Mouse (Mus musculus) ovary, postnatal 10 days (tissue): ENCODE measurements around the gene Ist1.

Source experiments
- DNase-seq: peaks from one replicate; pipeline ENCODE4 v3.0.0; 2022; ENCODE audit warnings: low spot score

Gene Ist1

DNA sequence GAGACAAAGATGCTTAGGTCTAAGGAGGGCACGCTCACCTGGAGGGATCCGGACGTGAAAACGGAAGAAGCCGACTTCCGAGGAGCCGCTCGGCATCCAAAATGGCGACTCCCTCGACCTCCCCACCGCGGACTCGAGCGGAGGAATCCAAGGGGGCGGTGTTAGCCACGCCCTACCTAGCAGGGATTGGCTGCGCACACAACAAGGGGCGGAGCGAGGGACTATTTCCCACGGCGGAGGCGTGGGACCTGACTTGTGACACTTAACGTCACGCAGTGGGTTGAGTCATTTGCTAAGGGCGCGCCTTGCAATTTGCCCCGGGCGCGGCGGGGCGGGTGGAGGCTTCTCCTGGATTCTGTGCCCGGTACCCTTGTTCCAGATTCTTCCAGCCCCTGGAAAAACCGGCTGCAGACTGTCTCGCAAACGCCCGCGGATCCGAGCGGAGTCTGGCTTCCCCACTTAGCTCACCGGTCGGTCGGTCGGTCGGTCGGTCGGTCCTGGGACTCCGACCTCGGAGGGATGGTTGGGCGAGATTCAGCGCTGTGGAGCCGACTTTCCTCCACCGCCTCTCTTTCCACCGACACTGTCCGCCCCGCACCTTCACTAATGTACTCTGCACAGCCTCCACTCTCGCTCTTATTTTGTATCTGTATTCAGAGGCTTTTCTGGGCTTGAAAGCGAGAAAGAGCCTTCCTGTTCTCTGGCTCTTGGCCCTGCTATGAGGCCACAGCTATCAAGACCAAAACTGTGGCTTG lies at the start of gene Ist1:
Gene Ist1, minus strand, starts transcription at position 115 of the 755 bp plus-strand sequence.
- DNase-seq, result peak; percentile 93

DNA sequence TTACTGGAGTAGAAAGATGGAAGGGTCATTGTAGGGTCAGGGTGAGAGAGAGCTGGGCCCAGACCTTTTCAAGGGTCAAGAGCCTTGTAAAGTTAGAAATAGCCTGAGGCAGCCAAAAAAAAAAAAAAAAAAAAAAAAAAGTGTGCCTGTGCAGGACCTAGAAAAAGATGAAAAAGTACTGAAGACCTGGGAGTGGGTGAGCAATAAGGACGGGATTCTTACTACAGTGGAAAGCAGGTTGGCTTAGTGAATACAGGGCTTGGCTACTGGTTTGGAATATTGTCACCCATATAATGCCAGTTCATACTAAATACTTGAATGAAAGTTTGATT lies 45.0 kb upstream of the Ist1 start:
- no peak for DNase-seq

DNA sequence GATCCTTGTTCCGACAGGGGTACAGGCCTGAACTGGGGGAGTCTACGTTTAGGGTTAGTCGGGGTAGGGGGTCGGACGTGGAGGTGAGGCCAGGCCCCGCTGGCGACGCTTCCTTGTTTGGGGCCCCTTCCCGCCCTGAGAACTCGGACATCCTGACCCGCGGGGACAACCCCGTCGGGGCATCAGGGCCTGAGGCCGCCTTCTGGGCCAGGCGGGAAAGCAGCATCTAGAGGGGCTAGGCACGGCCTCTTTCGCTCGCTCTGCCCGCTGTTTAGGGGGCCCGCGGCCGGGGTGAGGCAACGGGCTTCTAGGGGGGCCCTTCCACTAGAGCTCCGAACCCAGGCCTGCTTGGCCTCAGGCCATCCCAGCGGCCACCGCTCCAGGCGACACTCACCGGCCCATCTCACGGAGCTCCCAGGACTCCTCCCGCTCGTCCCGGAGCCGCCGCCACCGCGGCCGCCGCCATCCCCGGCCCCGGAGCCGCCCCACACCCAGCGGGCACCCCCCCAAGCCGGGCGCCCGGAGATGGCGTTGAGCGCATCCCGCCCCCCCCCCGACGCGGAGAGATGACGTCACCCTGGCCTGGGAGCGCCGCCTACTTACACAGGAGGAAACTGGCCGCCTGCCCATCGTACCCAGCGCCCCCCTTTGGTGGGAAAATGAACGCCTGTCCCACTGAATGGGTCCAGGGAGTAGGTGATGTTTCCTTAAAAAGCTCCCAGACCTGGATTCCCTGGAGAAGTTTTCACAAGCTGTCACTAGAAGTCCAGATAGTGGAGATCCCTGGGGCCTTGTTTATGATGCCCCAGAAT lies 44.4 kb upstream of the Ist1 start, which contains the start of gene Atxn1l:
Gene Atxn1l, minus strand, starts transcription at position 503 of the 812 bp plus-strand sequence.
- peak; percentile 84 for DNase-seq

DNA sequence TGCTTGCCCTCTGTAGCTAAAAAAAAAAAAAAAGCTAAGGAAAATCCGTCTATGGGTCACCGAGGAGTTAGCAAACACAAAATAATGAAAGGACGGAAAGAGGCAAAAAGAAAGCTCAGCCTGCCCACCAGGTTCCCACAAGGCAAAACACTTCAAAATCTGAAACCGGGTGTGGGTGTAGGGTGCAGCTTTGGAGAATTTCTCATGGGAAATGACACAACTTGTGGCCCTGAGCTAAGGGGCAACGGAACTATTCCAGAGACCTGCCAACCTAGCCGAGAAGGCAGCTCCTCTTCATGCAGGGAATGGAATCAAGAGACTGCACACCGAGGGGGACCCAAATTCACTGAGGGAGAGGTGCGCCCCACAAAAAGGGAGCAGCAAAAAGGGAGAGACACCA lies 43.8 kb upstream of the Ist1 start:
- no peak for DNase-seq

DNA sequence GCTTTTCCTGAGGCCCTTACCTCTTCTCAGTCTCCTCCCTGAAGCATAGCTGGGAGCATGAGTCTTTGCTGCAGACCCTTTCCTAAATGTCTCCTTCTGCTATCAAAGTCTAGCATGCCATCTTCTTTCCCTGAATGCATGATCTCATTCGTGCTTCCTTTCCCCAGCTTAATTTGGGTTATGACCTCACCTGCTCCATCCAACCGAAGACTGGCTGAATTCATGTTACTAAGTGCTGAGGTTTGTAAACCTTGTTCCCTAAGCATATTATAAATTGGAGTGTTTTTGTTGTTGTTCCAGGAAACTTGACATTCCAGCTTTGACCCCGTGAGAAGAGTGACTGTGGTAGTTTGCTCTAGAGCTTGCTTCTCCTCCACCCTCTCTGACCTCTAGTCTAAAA lies 41.0 kb upstream of the Ist1 start:
- DNase-seq, result no peak

DNA sequence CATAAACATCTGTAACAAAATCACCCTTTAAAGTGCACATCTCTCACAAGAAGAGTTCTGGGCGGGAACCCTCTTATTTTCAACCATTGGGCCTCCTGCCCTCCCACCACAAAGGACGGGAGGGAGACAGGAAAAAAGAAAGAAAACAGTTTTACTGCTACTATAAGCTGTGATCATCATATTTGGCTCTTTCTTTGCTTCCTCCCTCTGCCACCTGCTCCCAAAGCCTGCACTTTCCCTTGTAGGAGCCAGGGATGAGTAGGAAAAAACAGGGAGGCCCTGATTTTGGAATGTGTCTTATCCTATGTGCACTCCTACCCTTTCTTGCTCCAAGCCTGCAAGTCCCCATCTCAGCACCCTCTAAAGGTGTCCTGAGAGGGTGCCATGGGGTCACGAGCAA lies 38.0 kb upstream of the Ist1 start:
- no peak for DNase-seq

DNA sequence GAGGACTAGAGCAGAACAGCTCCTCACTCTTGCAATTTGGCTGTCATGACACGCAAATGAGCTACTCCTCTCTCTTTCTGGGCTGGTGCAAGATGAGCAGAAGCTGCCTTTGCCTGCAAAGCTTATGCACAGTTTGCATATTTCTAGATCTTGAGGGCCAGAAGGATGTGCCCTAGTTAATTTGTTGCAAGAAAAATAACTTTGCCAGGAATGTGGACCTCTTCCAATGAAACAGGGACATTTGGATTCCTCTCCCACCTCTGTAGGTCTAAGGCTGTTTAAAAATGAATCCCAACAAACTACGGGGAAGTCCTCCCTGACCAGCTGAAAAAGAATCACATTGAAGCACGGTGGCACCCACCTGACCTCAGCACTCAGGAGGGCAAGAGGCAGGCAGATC lies 32.0 kb upstream of the Ist1 start:
- DNase-seq, result no peak

DNA sequence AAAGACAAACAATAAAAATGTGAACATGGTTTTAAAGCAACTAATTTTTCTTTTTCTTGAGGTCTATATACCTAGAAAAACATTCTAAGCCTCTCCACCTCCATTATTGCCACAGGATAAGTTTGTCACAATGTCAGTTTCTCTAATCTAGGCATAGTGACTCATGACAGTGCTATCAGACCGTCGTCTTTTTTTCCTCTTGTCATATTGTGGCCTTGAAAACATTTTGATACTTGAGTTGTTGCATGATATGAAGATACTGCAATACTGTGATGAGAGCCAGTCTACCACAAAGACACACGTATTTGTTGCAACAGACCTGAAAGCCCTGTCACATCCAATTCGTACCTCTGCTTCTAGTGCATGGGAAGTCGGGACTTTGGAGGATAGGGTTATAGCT lies 21.9 kb upstream of the Ist1 start:
- DNase-seq, result no peak

DNA sequence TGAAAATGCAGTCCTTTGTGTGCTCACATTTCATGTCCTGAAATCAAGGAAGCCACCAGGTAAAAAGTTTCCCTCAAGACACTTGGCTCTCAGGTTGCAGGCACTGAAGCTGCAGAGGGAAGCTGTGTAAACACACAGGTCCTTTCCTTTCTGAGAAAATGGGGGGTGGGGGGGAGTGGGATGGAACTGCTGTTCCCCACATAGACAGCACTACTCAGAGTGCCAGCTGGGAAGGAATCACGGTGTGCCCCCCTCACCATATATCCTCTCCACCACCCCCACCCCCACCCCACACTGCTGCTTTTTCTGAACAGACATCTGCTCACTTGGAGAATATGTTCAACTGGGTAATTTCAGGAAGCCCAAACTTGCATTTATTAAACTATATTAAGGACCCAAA lies 19.5 kb upstream of the Ist1 start:
- DNase-seq, result no peak

DNA sequence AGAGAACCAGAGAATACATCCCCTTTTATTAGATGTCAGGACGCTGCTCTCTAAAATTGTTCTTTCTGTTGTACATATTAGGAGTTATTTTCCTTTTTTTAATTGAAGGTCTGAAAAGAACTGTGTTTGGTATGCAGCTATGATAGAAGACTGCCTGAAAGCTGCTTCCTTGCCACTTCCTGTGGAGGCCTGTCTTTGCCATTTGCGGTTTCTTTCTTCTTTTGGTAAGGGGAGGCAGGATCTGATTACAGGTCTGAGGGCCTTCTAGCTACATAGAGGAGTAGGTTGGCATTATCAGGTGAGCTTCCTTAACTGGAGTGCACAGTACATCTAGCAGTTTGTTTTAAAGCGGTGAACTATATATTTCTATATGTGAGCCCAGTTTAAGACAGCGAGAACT lies 14.9 kb upstream of the Ist1 start:
- DNase-seq, result no peak

DNA sequence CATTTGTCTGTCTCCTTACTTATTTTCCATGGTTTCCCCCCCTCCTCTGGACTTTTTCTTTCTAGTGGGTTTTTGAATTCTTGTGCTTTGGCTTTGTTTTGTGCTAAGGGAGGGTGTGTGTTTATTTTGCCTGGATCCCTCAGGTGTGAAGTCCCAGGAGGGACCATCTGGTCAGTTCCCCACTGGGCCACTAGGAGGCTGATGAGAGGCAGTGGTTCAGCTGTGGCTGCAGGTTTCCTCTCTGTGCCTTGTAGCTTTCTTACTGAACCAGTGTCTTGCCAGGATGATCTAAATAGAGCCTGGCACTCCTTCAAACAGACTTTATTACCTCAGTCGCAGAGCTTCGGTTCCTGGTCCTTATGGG lies 13.8 kb upstream of the Ist1 start:
- DNase-seq, result peak; percentile 46

DNA sequence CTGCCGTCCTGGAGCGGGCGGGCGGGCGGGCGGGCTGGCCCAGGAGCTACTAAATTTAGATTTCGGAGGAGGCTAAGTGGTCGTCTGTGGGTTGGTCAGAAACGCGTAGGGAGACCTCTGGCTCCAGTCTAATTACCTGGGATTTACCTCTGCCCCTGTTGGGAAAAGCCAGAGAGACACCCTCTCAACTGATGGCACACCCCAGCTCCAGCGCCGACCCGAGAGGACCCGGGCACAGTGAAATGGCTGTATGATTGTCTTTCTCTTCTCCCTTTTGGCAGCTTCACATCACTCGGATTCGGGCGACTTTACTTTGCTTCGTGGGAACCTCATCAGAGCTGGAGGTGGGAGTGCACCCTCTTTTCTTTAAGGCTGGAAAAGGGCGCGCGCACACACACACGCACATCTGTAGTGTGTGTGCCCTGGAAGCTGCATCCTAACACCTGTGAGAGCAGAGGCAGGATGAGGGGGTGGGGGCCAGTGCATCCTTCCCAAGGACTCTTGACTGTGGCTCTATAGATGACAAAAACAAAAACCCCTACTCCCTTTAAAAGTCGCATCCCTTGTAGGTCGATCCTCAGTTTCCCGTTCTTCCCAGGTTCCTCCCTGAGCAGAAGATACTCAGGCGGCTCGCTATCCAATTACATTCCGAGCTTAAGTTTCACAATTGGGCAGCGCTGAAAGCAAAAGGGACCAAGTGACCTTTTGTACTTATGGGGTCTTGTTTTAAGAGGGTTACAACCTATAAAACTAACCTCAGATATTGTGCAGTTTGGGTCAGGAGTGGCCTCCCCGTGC lies 13.2 kb upstream of the Ist1 start:
- DNase-seq, result no peak

DNA sequence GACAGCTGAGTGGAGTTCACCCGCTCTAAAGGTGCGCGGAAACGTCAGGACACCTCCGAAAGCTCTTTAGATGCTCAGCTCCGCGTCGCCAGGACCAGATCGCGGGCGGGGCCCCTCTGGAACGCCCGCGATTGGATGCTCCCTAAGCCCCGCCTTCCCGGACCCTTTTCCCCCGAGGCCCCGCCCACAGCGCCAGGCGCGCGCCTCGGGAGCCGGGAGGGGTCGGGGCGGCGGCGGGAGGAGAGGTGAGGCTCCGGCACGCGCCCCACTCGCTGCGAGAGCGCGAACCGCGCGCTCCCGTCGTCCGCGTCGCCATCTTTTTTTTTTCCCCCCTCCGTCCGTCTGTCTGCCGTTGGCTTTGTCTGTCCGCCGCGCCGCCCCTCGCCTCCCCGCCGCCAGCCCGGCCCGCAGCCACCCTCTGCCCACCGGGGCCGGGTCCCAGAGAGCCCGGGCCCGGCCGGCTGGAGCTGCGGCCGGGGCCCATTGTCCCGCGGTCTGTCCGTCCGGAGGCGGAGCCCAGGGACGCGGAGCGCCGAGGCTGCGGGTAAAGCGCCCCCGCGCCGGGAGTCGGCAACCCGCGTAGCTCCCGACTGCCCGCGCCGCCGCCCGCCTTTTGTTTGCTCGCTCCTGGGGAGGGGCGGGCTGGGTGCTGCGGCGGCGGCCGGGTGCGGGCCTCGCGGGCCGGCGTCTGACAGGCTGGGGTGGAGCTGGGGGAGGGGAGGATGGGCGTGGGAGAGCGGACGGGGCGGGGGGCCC lies 12.4 kb upstream of the Ist1 start, which contains the start of gene Zfp821:
Gene Zfp821, plus strand, starts transcription at position 227 of the 756 bp plus-strand sequence.
- DNase-seq, result peak; percentile 77

DNA sequence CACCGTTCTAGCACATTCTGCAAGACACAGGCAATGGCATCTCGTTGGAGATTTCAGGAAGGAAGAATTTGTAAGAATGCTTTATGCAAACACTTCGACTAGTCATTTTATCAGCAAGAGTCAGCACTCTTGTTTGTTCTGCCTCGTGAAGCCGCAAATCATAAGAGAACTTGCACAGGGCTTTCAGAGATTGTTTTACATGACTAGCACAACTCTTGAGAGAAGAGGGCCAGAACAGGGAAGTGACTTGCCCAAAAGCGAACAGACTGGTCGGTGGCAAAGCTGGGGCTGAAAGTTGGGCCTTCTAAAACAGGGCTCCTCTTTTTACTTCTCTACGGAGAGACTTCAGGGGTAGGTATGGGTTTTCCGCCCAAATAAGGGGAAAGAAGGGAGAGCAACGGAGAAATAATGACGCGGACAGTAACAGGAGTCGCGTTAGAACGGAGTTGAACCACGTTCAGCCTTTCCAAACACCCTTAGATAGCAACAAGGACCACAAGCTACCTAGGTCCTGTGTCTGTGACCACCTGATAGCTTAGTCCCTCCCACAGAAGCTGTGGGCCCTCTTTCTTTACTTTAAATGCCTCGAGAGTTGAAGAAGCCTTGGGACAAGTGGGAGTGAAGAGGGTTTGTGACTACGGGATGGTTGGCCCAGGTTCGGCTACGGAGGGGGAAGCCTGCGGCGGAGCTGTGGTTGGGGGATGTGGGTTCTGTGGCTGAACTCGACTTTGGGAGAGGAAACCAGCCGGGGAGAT lies 11.7 kb upstream of the Ist1 start:
- no peak for DNase-seq

DNA sequence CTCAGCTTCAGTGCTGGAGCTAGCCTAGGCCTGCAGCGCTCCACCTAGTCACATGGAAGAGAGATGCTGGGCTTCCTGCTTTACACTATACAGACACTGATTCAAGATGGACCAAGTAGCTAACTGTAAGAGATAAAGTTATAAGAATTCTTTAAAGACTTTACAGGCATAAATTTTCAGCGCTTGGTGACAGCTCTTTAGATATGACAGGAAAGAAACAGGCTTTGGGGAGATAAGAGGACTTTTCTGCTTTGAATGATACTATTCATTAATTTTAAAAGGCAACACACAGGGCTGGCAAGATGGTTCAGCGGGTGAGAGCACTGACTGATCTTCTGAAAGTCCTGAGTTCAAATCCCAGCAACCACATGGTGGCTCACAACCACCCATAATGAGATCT lies 5.4 kb upstream of the Ist1 start:
- DNase-seq, result no peak

DNA sequence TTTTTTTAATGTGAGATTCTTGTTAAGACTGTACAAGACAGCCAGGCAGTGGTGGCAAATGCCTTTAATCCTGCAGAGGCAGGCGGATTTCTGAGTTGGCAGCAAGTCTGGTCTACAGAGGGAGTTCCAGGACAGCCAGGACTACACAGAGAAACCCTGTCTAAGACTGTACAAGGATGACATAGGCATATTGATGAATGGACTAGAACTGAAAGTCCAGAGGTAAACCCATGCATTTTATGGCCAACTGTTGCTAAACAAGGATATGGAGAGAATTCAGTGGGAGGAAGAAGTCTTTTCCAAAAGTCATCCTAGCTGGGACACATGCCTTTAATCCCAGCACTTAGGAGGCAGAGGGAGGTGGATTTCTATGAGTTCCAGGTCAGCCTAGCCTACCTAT lies 4.7 kb upstream of the Ist1 start:
- DNase-seq, result no peak

DNA sequence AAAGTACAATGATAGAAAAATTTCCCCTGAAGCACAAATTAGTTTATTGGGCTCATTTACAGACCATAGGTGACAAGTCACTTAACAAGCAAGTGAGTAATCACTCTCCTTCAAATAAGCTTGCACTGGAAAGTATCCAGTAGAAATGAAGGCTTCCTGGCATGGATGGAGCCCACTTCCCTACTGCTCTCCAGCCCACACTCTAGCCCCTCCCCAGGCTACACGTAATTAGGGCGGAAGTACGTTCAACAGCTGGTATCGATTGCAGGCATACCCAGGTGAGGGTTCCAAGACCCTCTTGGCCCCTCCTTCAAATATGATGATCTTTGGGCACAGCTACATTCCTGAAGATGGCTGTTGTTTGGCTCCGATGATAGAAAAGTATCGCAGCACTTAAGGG lies 1.1 kb upstream of the Ist1 start:
- no peak for DNase-seq

DNA sequence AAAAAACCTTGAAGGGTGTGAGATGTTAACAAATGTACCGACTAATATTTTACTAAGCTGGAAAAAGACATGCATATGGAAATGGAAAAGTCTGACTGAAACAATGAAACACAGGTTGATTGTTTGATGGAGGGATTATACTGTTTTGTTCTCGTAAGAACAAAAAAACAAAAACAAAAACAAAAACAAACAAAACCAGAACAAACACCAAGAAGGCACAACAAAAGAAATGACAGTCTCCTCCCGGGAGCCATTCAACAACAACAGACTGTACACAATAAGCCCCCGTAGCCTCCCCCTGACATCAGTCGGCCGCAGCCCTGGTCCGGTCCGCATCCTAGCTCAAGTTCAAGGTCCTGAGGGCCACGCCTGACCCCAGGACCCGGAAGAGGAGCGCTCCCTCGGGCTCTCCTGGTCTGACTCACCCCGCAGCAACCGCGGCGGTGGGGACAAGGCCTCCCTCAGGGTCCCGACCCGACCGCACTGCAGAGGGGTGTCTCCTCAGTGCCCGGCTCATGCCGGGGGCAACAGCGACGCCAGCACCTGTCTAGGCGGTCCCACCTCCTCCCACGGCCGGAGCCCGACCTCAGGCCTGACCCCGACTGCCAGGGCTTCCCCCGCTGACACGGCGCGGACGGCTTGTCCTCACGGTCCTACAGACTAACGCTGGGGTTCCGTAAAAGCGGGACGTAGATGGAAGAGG lies 466 bp downstream of the Ist1 start:
- no peak for DNase-seq

DNA sequence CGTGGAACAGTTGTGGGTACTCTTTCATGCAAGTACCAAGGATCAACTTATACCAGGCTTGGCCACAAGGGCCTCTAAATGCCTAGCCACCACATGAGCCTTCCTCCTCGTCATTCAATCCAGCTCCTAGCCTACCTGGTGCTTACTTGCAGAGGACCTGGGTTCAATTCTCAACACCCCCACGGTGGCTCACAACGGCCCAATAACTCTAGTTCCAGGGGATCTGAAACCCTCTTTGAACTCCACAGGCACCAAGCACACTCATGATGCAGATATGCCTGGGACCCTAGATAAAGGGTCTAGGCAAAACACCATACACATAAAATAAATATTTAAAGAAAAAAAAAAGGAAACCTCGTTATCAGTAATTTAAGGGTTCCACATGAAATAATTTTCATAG lies 1.3 kb downstream of the Ist1 start:
- DNase-seq, result no peak

DNA sequence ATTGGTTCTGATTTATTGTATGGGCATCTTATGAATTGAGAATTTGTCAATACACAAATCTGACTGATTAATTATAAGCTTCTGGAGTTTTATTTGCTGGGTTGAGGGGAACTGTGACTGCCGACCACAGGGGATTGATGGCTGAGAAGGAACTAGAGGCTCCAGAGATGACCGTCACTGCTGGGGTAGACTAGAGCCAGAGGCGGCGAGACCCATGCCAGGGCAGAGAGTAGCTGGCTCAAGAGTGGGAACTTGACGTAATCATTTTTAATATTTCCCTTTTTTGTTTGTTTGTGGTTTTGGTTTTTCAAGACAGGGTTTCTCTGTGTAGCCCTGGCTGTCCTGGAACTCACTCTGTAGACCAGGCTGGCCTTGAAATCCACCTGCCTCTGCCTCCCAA lies 5.8 kb downstream of the Ist1 start:
- DNase-seq, result no peak

DNA sequence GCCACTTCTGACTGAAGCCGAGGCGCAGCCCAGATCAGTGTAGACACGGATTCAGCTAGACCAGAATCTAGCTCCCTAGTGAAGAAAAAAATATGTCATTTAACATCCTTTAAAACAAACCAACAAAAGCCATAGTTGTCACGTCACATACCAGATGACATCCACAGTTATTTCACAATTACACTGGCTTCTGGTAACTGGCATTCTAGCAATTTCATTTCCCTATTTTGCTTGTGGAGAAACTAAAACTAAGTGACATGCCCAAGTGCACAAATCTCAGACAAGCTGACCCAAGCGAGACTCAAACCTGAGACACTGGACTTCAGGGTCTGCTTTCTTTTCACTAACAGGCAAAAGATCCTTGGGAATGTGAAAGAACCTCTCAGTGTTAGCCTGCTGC lies 10.9 kb downstream of the Ist1 start:
- DNase-seq, result no peak
